Mouse (Mus musculus): ENCODE measurements around the gene Map4k1. TPM values are rescaled to one million over a fixed set of nuclear protein-coding genes. Genes with fewer than 3 reads are reported as not detected.

The Map4k1 gene
- not detected for polyA plus RNA-seq (2014; fragmentation: Illumina TruSeq; extraction: RNeasy Lipid Tissue Mini Kit (QIAGEN cat#74804); ENCODE audit: low read depth, low replicate concordance)

DNA sequence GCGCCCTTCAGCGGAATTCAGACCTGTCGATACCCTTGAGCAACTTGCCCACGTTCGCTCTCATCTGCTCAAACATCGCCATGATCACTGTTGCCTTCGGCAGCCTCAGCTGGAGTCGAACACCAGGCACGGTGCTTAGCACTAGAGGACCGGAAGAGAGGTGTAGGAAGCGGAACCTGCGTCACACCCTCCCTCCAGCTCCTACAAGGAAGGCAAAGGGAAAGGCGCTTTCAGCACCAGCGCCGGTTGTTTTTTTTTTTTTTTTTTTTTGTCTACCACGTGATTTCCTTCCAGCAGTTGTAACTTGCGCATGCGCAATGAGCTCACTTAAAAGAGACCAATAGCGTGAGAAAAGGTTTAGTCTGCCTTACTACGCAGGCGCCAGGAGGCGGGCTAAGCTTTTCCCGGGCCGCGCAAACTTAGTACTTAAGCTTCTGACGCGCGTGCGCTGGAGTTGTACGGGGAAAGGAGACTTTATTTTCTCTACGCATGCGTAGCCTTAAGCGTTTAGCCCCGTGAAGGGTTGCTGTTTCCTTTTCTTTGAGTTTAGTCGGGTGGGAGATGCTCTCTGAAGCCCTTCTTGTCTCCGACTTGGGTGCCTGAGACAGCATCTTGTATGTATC lies at the start of gene Map4k1, which contains the start of gene Eif3k:
Gene Map4k1, plus strand, starts transcription at position 400 of the 623 bp plus-strand sequence.
Gene Eif3k, minus strand, starts transcription at position 214 of the 623 bp plus-strand sequence.

DNA sequence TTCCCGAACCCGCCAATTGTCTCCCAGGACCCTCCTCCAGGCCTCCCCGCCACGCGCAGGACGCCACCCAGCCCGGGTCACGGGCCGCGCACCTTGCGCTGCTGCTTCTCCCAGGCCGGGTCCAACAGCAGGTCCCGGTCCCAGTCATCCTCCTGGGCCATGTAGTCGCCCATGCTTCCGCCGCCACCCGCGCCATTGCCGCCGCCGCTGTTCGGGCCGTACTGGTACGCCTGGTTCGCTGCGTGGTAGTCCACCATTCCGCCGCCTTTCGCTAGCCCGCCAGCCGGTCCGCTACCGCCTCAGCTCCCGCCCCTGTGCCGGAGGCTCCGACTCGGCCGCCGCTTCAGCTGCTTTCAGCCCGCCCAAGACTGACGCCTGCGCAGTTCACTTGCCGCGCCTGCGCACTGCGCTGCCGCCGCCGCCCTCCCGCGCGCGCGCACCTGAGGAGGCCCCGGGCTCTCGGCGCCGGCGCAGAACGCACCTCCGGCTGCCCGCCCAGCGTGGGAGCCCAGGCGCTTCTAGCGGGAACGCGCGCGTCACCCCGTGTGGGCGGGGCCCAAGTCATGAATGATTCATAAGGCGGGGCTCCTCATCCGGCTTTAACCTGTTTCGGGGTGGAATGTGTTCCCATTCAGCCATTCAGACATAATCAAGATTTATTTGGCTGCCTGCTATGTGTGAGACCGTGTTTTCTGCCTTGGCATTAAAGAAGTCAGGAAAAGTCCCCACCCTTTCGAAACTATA lies 19.8 kb upstream of the Map4k1 start, which contains the start of gene Actn4:
Gene Actn4, minus strand, starts transcription at position 414 of the 744 bp plus-strand sequence.

Other genes with a start within 250 kb of the Map4k1 start
- 28.9 TPM for gene Mrps12, start 240.2 kb upstream of the Map4k1 start, polyA plus RNA-seq (2014; fragmentation: Illumina TruSeq; extraction: RNeasy Lipid Tissue Mini Kit (QIAGEN cat#74804); ENCODE audit: low read depth, low replicate concordance)
- 0.24 TPM for gene Sars2, start 240.1 kb upstream of the Map4k1 start, polyA plus RNA-seq (2014; fragmentation: Illumina TruSeq; extraction: RNeasy Lipid Tissue Mini Kit (QIAGEN cat#74804); ENCODE audit: low read depth, low replicate concordance)
- not detected for gene Ccer2, start 225.9 kb upstream of the Map4k1 start, polyA plus RNA-seq (2014; fragmentation: Illumina TruSeq; extraction: RNeasy Lipid Tissue Mini Kit (QIAGEN cat#74804); ENCODE audit: low read depth, low replicate concordance)
- gene Sirt2, start 215.3 kb upstream of the Map4k1 start, polyA plus RNA-seq (2014; fragmentation: Illumina TruSeq; extraction: RNeasy Lipid Tissue Mini Kit (QIAGEN cat#74804); ENCODE audit: low read depth, low replicate concordance), result 20.8 TPM
- not detected for gene Nfkbib, start 214.5 kb upstream of the Map4k1 start, polyA plus RNA-seq (2014; fragmentation: Illumina TruSeq; extraction: RNeasy Lipid Tissue Mini Kit (QIAGEN cat#74804); ENCODE audit: low read depth, low replicate concordance)
- gene Rinl, start 193.1 kb upstream of the Map4k1 start, polyA plus RNA-seq (2014; fragmentation: Illumina TruSeq; extraction: RNeasy Lipid Tissue Mini Kit (QIAGEN cat#74804); ENCODE audit: low read depth, low replicate concordance), result 3.4 TPM
- 173 TPM for gene Hnrnpl, start 173.5 kb upstream of the Map4k1 start, polyA plus RNA-seq (2014; fragmentation: Illumina TruSeq; extraction: RNeasy Lipid Tissue Mini Kit (QIAGEN cat#74804); ENCODE audit: low read depth, low replicate concordance)
- 25.7 TPM for gene Ech1, start 156.8 kb upstream of the Map4k1 start, polyA plus RNA-seq (2014; fragmentation: Illumina TruSeq; extraction: RNeasy Lipid Tissue Mini Kit (QIAGEN cat#74804); ENCODE audit: low read depth, low replicate concordance)
- 2.0 TPM for gene Lgals4, start 148.2 kb upstream of the Map4k1 start, polyA plus RNA-seq (2014; fragmentation: Illumina TruSeq; extraction: RNeasy Lipid Tissue Mini Kit (QIAGEN cat#74804); ENCODE audit: low read depth, low replicate concordance)
- gene Lgals7, start 118.2 kb upstream of the Map4k1 start, polyA plus RNA-seq (2014; fragmentation: Illumina TruSeq; extraction: RNeasy Lipid Tissue Mini Kit (QIAGEN cat#74804); ENCODE audit: low read depth, low replicate concordance), result not detected
- gene Capn12, start 100.6 kb upstream of the Map4k1 start, polyA plus RNA-seq (2014; fragmentation: Illumina TruSeq; extraction: RNeasy Lipid Tissue Mini Kit (QIAGEN cat#74804); ENCODE audit: low read depth, low replicate concordance), result not detected
- gene Actn4, start 19.7 kb upstream of the Map4k1 start, polyA plus RNA-seq (2014; fragmentation: Illumina TruSeq; extraction: RNeasy Lipid Tissue Mini Kit (QIAGEN cat#74804); ENCODE audit: low read depth, low replicate concordance), result 31.0 TPM
- 3.8 TPM for gene Eif3k, start 186 bp upstream of the Map4k1 start, polyA plus RNA-seq (2014; fragmentation: Illumina TruSeq; extraction: RNeasy Lipid Tissue Mini Kit (QIAGEN cat#74804); ENCODE audit: low read depth, low replicate concordance)
- not detected for gene Ryr1, start 143.1 kb downstream of the Map4k1 start, polyA plus RNA-seq (2014; fragmentation: Illumina TruSeq; extraction: RNeasy Lipid Tissue Mini Kit (QIAGEN cat#74804); ENCODE audit: low read depth, low replicate concordance)
- not detected for gene Rasgrp4, start 152.8 kb downstream of the Map4k1 start, polyA plus RNA-seq (2014; fragmentation: Illumina TruSeq; extraction: RNeasy Lipid Tissue Mini Kit (QIAGEN cat#74804); ENCODE audit: low read depth, low replicate concordance)
- 2.0 TPM for gene Fam98c, start 174.2 kb downstream of the Map4k1 start, polyA plus RNA-seq (2014; fragmentation: Illumina TruSeq; extraction: RNeasy Lipid Tissue Mini Kit (QIAGEN cat#74804); ENCODE audit: low read depth, low replicate concordance)
- gene Ggn, start 188.2 kb downstream of the Map4k1 start, polyA plus RNA-seq (2014; fragmentation: Illumina TruSeq; extraction: RNeasy Lipid Tissue Mini Kit (QIAGEN cat#74804); ENCODE audit: low read depth, low replicate concordance), result not detected
- 1.3 TPM for gene Spred3, start 188.4 kb downstream of the Map4k1 start, polyA plus RNA-seq (2014; fragmentation: Illumina TruSeq; extraction: RNeasy Lipid Tissue Mini Kit (QIAGEN cat#74804); ENCODE audit: low read depth, low replicate concordance)
- gene Psmd8, start 198.7 kb downstream of the Map4k1 start, polyA plus RNA-seq (2014; fragmentation: Illumina TruSeq; extraction: RNeasy Lipid Tissue Mini Kit (QIAGEN cat#74804); ENCODE audit: low read depth, low replicate concordance), result 69.3 TPM
- not detected for gene Catsperg1, start 232.0 kb downstream of the Map4k1 start, polyA plus RNA-seq (2014; fragmentation: Illumina TruSeq; extraction: RNeasy Lipid Tissue Mini Kit (QIAGEN cat#74804); ENCODE audit: low read depth, low replicate concordance)